Mouse (Mus musculus) bone marrow, adult 2 months (tissue): ENCODE results near the gene Tspan8. TPM values are rescaled to one million over a fixed set of nuclear protein-coding genes. Genes with fewer than 3 reads are reported as not detected.

ENCODE experiments used
- H3K27ac ChIP-seq: fragments of 200-500 bp; 2 replicates; pipeline ENCODE4 v1.5.1; 2012; ENCODE audit warnings: low read depth, mild to moderate bottlenecking, control low read depth, inconsistent platforms, low read length; ENCODE audit not compliant: control insufficient read depth, poor library complexity, insufficient read depth
- H3K4me1 ChIP-seq: fragments of 200-500 bp; 2 replicates; pipeline ENCODE4 v1.6.1; 2011; ENCODE audit warnings: low read length; ENCODE audit not compliant: control insufficient read depth, insufficient read depth
- H3K4me3 ChIP-seq: fragments of 200-500 bp; replicated peaks from 2 replicates; pipeline ENCODE3; 2011; ENCODE audit warnings: mild to moderate bottlenecking, low read depth, low read length, control low read depth; ENCODE audit not compliant: control insufficient read depth
- CTCF ChIP-seq: fragments of 200-500 bp; IDR thresholded peaks from 2 replicates; pipeline ENCODE4 v1.5.1; 2011; ENCODE audit warnings: low read length, control low read depth; ENCODE audit not compliant: control insufficient read depth, insufficient read depth
- POLR2A ChIP-seq: fragments of 200-500 bp; IDR thresholded peaks from 2 replicates; pipeline ENCODE4 v1.6.1; 2011; ENCODE audit warnings: low read depth, mild to moderate bottlenecking, control low read depth, low read length, borderline replicate concordance; ENCODE audit not compliant: control insufficient read depth
- WGBS: fragments of 180-500 bp; shearing (Covaris S2); methylation state at CpG from one replicate; pipeline ENCODE4 v1.1.7; 2018; 5-methylcytosine and 5-hydroxymethylcytosine counted together
- polyA plus RNA-seq: library from polyadenylated mRNA; stranded (reverse); fragments of >200 nt; gene quantifications from 2 replicates; pipeline ENCODE4 v1.2.4, GENCODE M21; 2011; ENCODE audit warnings: low replicate concordance; ENCODE audit not compliant: missing spikeins, insufficient read depth, insufficient read length

The Tspan8 gene
- polyA plus RNA-seq, 1 experiment = 59.2 TPM

DNA sequence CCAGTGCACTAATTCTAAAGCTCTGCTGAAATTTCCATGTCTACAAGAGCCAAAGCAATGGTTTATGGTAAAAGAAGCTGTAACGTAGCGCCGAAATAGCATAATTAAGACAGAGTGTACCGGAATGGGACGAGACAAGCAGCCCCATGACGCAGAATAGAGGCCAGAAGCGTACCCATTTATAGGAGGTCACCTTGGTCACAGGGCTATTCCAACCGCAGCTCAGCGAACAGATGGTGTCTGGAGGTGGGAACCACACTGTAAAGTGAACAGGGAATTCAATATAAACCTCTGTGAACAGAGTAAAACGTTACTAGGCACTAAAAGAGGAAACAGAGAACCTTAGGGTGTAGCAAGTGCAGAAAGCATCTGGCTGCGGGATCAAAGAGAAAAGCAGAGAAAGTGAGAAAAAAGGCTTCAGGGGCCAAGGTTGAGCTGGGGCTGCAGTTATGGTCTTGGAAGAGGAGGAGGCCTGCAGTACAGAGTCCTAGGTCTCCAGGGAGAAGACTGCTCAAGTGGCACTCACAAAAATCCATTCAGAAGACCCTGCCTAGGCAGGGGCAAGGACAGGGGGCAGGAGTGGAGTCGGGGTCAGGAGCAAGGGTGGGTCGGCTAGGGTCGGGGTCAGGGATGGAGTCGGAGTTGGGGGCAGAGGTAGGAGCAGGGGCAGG lies 43.7 kb downstream of the Tspan8 start:
- no peak overlapping the region for H3K27ac ChIP-seq
- TF ChIP-seq CTCF (no peak), POLR2A (no peak)
- no peaks in the 10 kb centered on the region for H3K4me1 ChIP-seq
- WGBS = 84% methylated on average over 15 of the region's 15 CpGs
- H3K4me3 ChIP-seq = no peak overlapping the region

DNA sequence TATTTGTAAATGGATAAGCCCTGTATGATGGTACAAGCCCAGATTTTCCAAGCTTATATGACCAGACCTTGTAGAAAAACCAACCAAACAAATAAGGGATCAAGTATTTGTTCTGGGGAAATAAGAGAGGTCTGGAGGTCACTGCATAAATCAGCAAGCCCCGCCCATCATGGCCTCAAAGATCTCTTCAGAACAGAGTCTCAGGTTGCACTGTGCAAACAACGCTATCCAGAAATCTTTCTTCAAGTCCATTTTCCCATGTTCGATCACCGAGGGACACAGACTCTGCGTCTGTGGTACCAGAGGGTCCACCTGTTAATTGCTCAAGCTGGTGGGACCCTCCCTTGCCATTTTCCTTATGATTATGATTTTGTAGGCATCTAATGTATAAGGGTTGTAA lies 45.3 kb downstream of the Tspan8 start:
- Histone ChIP-seq H3K4me1 (no peaks in the 10 kb centered on the region), H3K4me3 (no peak overlapping the region), H3K27ac (no peak overlapping the region)
- WGBS = 86% methylated on average over 5 of the region's 5 CpGs
- TF ChIP-seq CTCF (no peak), POLR2A (no peak)

DNA sequence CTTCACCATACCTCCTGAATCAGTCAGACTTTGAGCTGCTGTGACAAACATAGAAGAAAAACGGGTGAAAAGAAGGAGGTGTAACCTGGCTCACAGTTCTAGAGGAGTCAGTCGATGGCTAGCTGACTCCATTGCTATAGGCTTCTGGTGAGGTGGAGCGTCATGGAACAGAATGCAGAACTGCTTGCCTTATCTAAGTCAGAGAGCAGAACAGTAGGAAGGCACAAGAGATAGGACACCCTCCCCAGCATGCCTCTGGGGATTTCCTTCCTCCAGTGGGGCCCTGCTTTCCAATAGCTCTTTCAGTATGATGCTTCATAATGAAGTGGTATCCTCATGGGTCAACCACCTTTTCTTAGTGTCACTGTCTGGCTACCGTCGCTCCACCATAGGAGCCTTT lies 66.1 kb downstream of the Tspan8 start:
- TF ChIP-seq CTCF = no peak
- no peak for TF ChIP-seq POLR2A
- no peaks in the 10 kb centered on the region for H3K4me1 ChIP-seq
- WGBS = 77% methylated on average over 5 of the region's 5 CpGs
- no peak overlapping the region for H3K27ac ChIP-seq
- H3K4me3 ChIP-seq = no peak overlapping the region

DNA sequence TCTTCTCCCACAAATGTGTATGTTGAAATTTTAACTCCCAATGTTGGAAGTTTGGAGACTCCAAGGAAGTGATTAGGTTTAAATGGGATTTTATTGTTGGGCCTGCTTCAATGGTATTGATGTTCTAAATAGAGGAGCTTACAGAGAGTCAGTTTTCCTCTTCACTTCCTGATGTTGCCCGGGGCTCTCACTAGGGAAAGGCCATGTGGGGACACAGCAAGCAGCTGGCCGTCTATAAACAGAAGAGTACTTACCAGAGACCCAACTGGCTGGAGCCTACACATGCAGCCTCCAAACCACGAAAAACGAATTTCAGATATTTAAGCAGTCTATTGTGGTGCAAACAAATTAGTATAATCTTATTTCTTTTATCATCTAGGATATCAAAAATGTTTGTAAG lies 75.3 kb downstream of the Tspan8 start:
- 37% methylated on average over 4 of the region's 4 CpGs for WGBS
- Histone ChIP-seq H3K27ac (no peak overlapping the region), H3K4me1 (no peaks in the 10 kb centered on the region), H3K4me3 (no peak overlapping the region)
- TF ChIP-seq POLR2A (no peak), CTCF (no peak)

DNA sequence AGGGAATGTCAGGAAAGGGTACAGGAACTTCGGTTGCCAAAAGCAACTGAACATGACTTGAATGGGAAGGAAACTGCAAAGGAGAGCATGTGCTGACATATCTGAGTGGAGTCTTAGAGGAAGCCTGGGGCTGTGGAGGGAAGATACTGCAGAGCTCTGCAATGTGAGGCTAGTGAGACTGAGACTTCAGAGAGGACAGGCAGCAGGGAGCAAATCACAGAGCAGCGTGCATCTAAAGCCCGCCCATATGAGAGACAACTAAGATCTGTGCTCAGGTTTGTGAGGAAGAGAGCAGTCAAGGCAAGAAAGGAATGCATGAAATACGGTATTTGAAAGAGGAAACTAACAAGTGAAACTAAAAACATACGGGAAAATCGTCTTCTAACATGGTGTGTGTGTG lies 76.3 kb downstream of the Tspan8 start:
- H3K4me3 ChIP-seq = no peak overlapping the region
- no peaks in the 10 kb centered on the region for H3K4me1 ChIP-seq
- TF ChIP-seq POLR2A = no peak
- no peak for TF ChIP-seq CTCF
- H3K27ac ChIP-seq = no peak overlapping the region
- WGBS = 7% methylated on average over 6 of the region's 6 CpGs

DNA sequence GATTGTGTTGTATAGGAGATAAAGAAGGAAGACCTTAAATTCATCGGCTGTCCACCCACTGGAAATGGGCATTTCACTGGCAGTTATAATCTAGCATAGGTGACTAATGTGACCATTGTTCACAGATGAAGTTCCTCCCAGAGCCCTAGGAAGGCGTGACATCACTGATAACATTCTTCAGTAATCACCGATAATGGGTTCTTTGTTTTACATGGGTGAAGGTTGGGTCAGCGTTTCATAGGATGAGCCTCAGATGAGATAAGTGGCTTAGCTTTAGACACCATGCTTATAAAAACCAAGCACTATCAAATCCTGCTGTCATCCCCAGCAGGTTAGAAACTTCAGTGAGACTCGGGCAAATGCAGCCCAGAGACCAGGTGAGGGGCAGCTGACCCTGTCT lies 77.4 kb downstream of the Tspan8 start:
- TF ChIP-seq POLR2A = no peak
- no peak for TF ChIP-seq CTCF
- no peaks in the 10 kb centered on the region for H3K4me1 ChIP-seq

DNA sequence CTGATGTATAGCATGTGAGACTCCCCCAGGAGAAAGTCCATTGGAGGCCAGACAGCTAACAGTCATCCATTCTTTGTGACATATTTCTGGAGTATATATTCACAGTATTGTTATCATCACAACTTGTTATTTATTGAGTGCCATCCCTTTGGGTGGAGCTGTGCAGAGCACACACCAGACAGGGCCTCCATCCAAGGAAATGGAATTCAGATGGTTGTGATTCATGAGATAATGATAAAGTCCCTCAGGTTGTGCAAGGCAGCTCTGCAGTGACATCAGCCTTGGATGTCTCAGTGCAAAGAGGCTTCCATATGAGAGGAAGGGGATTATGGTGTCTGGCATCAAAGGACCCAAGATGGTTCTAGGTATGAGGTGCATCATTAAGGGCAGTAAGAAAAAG lies 80.1 kb downstream of the Tspan8 start:
- Histone ChIP-seq H3K4me3 (no peak overlapping the region), H3K4me1 (no peaks in the 10 kb centered on the region), H3K27ac (no peak overlapping the region)
- TF ChIP-seq POLR2A = no peak
- no peak for TF ChIP-seq CTCF

More for the DNA sequence above, 77.4 kb downstream of the Tspan8 start:
- WGBS = 85% methylated on average over 5 of the region's 5 CpGs
- no peak overlapping the region for H3K27ac ChIP-seq
- H3K4me3 ChIP-seq = no peak overlapping the region

DNA sequence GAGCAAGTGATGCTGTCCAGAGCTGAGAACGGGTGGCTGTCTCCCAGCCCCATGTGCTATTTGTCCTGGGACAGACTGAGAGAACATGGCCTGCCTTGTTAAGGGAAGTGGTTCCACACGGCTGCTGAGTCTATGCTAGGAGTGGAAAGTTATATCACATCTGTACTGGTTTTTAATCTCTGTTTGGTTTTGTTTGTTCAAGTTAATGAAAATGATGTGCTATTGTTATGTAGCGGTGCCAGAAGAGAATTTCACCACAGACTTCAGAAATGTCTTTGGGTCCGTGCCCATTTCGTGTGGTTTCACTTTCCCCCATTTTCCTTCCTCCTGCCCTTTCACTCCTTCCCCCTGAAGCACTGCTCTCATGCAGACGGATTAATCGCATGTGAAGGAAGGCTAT lies 80.6 kb downstream of the Tspan8 start:
- no peak overlapping the region for H3K27ac ChIP-seq
- H3K4me1 ChIP-seq = no peaks in the 10 kb centered on the region
- no peak overlapping the region for H3K4me3 ChIP-seq
- WGBS = 5% methylated on average over 7 of the region's 7 CpGs
- TF ChIP-seq CTCF = no peak
- no peak for TF ChIP-seq POLR2A

Other genes with a start within 250 kb of the Tspan8 start
- gene A930009A15Rik, start 246.8 kb upstream of the Tspan8 start, polyA plus RNA-seq = 3.9 and 7.1 TPM in 2 replicates
- 1.4 and 1.8 TPM in 2 replicates for gene Lgr5, start 229.1 kb upstream of the Tspan8 start, polyA plus RNA-seq
- 1.1 and 1.6 TPM in 2 replicates for gene Ptprr, start 201.4 kb downstream of the Tspan8 start, polyA plus RNA-seq